Mouse (Mus musculus) liver, embryonic 12.5 days (tissue): ENCODE results near the gene Cfap58. TPM values are rescaled to one million over a fixed set of nuclear protein-coding genes. Genes with fewer than 3 reads are reported as not detected.
A peak's percentile ranks its signal among the peaks of the same experiment; 100 is the strongest.

ENCODE experiments used
- ATAC-seq: fragments of 200-750 bp; cut with Nextera tagmentation; 2 replicates; pipeline ENCODE4 v1.8.0; 2017; ENCODE audit warnings: moderate number of reproducible peaks, mild to moderate bottlenecking, moderate library complexity
- H3K27ac ChIP-seq: fragments of 300-500 bp; sonication (generic); 2 replicates; pipeline ENCODE4 v1.5.1; 2016; ENCODE audit warnings: mild to moderate bottlenecking
- H3K27me3 ChIP-seq: fragments of 300-500 bp; sonication (generic); replicated peaks from 2 replicates; pipeline ENCODE4 v1.6.1; 2016; ENCODE audit warnings: mild to moderate bottlenecking, moderate library complexity
- H3K36me3 ChIP-seq: fragments of 300-500 bp; sonication (generic); 2 replicates; pipeline ENCODE4 v1.6.1; 2016; ENCODE audit warnings: mild to moderate bottlenecking, moderate library complexity
- H3K4me1 ChIP-seq: fragments of 300-500 bp; sonication (generic); 2 replicates; pipeline ENCODE4 v1.6.1; 2016
- H3K4me2 ChIP-seq: fragments of 300-500 bp; sonication (generic); 2 replicates; pipeline ENCODE4 v1.6.1; 2016; ENCODE audit warnings: mild to moderate bottlenecking, moderate library complexity
- H3K4me3 ChIP-seq: fragments of 300-500 bp; sonication (generic); 2 replicates; pipeline ENCODE4 v1.5.1; 2016; ENCODE audit warnings: mild to moderate bottlenecking, moderate library complexity
- H3K9ac ChIP-seq: fragments of 300-500 bp; sonication (generic); 2 replicates; pipeline ENCODE4 v1.6.1; 2016; ENCODE audit warnings: mild to moderate bottlenecking, moderate library complexity
- H3K9me3 ChIP-seq: fragments of 300-500 bp; sonication (generic); replicated peaks from 2 replicates; pipeline ENCODE4 v1.6.1; 2016; ENCODE audit warnings: mild to moderate bottlenecking, moderate library complexity
- WGBS: fragments of 180-500 bp; shearing (Covaris S2); methylation state at CpG from one replicate; pipeline ENCODE4 v1.1.7; 2016; ENCODE audit not compliant: insufficient replicate concordance; 5-methylcytosine and 5-hydroxymethylcytosine counted together
- polyA plus RNA-seq: library from polyadenylated mRNA; unstranded; fragments of >200 nt; fragmentation: Nextera tagmentation; extraction: Ambion mirVana; gene quantifications from 2 replicates; pipeline ENCODE4 v1.2.1, GENCODE M21; 2016

The Cfap58 gene
- polyA plus RNA-seq, 1 experiment from 2014 or later, result not detected

DNA sequence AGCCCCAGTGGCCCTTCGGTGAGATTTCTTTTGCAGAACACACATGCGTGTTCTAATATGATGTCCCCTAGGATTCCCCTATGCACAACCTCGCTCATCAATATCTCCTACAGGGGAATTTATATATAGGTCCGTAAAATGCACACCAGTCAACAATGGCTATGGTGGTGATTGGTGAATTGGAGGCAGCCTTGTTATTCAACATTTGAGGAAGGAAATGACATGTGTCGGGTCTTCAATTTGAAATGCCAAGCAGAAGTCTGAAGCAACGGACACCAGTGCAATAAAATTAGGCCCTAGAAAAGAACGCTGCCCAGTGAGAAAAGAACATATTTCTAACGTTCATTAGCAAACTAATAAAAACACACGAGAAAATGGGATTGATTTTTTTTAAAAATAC is 537 bp upstream of the Cfap58 start:
- no peak overlapping the region for H3K9ac ChIP-seq
- ATAC-seq, result no peak
- H3K4me1 ChIP-seq, result no peaks in the 10 kb centered on the region; the same call in 1 of the 2 replicates
- no peak overlapping the region for H3K27ac ChIP-seq
- WGBS, result 42% methylated on average over 9 of the region's 9 CpGs
- peak overlapping the region; percentile 65 for H3K4me2 ChIP-seq
- H3K36me3 ChIP-seq, result no peaks in the 10 kb centered on the region
- no peaks in the 10 kb centered on the region for H3K9me3 ChIP-seq
- peak overlapping the region; percentile 33; the same call in 1 of the 2 replicates for H3K4me3 ChIP-seq
- peaks cover 53% of the 10 kb centered on the region for H3K27me3 ChIP-seq

DNA sequence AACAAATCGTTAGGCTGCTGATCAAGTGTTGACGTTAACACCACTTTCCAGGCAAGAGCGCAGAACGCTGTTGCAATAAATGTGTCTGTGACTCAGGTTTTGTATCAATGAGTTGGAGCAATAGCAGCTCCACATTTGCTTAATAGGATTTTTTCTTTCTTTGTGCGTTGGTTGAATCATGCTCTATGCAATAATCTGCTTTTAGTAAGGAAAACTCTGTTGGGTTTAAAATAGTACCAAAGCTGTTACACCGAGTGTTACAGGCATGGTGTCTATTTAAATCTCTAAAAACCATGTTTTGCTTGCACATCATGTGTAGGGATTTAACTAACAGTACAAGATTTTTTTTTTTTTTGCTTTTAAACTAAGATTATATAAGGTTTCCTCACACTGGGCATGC is 1.9 kb downstream of the Cfap58 start:
- ATAC-seq, result no peak
- H3K9me3 ChIP-seq, result no peaks in the 10 kb centered on the region

DNA sequence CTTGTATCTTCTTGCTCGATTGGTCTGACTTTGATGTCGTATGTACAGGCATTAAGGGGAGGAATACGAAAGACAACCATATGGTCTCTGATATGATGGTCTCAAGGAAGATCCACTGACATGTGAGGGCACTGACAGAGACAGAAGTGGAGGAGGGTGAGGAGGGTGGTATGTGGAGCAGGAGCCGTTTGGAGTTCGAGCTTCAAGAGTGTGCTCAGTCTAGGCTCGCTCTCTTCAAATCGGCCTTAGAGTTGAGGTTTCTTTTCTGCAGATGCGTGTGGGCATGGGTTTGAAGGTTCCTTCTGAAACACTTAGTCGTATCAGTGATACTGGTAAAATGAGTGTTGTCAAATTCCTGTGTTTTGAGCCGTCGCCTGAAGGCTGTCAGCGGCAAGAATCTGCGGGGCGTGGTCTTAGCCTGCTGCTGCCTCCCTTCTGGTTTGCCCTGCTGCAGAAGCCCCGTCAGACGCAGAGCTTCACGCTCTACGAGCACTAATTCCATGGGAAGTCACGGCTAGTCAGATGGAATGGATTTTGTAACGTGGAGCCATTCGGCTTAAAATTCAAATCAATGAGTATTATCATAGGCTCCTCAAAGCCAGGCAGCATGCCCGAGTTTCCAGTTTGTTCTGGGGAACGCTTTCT is 9.5 kb downstream of the Cfap58 start:
- Histone ChIP-seq H3K4me1 (no peaks in the 10 kb centered on the region), H3K27me3 (0 out of 2 replicates have a peak, but pooled peaks cover 4% of the 10 kb centered on the region), H3K4me2 (no peak overlapping the region), H3K9me3 (no peaks in the 10 kb centered on the region), H3K9ac (no peak overlapping the region), H3K4me3 (no peak overlapping the region), H3K27ac (no peak overlapping the region), H3K36me3 (no peaks in the 10 kb centered on the region)
- WGBS, result 52% methylated on average over 23 of the region's 23 CpGs
- ATAC-seq, result no peak

More for the DNA sequence above, 1.9 kb downstream of the Cfap58 start:
- Histone ChIP-seq H3K36me3 (no peaks in the 10 kb centered on the region), H3K27me3 (peaks cover 57% of the 10 kb centered on the region), H3K9ac (no peak overlapping the region), H3K27ac (no peak overlapping the region), H3K4me3 (no peak overlapping the region), H3K4me2 (no peak overlapping the region), H3K4me1 (no peaks in the 10 kb centered on the region; the same call in 1 of the 2 replicates)
- WGBS, result 69% methylated on average over 6 of the region's 6 CpGs

DNA sequence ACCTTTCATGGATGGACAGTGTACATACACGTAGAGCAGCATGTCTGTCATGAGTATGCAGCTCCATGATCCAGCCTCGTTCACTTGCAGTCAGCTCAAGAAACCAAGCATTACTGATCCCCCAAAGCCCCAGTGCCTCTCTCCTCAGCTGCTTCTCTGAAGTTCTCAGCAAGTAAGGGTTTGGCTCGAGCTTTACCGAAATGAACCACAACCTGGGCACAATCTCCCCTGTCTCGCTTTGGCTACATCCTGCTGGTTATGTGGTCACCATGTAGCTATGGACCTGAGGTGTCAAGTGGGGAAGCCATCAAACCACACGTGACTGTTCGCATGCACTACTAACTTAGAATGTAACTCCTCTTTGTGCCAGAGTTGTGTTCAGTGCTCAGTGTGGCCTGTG is 13.5 kb downstream of the Cfap58 start:
- WGBS, result 62% methylated on average over 7 of the region's 7 CpGs
- no peak for ATAC-seq

DNA sequence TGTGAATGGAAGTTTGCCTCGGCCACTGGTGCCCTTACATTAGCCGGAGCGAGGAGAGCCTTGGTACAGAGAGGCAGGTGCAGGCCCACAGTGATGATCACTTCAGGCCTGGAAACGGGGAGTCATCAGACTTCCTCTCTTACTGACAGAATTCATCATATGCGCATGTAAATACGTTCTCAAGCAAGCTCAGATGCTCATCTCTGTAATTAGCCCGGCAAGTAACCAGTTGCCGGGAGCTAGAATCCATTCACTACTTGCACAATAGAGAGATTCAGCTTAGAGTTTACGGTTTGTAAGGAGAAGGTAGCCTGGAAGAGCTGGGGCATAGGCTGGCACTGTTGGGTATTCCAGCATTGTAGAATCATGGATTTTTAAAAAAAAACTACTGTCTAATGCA is 15.7 kb downstream of the Cfap58 start:
- no peaks in the 10 kb centered on the region for H3K36me3 ChIP-seq
- no peak for ATAC-seq
- no peak overlapping the region for H3K4me2 ChIP-seq
- H3K9me3 ChIP-seq, result no peaks in the 10 kb centered on the region
- no peak overlapping the region for H3K27ac ChIP-seq
- 72% methylated on average over 9 of the region's 9 CpGs for WGBS
- H3K27me3 ChIP-seq, result no peaks in the 10 kb centered on the region
- H3K4me1 ChIP-seq, result no peaks in the 10 kb centered on the region
- H3K4me3 ChIP-seq, result no peak overlapping the region
- no peak overlapping the region for H3K9ac ChIP-seq

More for the DNA sequence above, 13.5 kb downstream of the Cfap58 start:
- Histone ChIP-seq H3K4me3 (no peak overlapping the region), H3K27me3 (no peaks in the 10 kb centered on the region), H3K9me3 (no peaks in the 10 kb centered on the region), H3K9ac (no peak overlapping the region), H3K4me1 (no peaks in the 10 kb centered on the region), H3K27ac (no peak overlapping the region), H3K36me3 (no peaks in the 10 kb centered on the region), H3K4me2 (no peak overlapping the region)

DNA sequence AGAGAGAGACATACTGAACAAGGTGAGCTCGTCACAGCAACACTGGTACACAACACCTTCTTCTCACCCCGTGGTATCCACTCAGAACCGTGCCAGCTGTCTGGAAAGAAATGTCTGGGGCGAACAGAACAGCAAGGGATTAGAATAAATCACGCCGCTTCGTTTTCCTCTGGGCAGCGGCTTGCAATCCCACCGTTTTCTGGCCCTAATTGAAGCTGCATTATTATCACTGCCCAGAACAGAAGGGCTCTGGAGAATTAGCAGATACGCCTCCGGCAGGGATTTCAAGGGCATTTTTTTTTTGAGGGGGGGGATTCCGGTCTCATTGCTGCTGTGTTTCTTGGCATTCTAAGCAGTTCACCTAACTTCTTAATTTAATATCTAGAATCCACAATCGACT is 20.7 kb downstream of the Cfap58 start:
- ATAC-seq, result no peak
- Histone ChIP-seq H3K4me2 (no peak overlapping the region), H3K9me3 (no peaks in the 10 kb centered on the region), H3K27me3 (no peaks in the 10 kb centered on the region), H3K4me1 (no peaks in the 10 kb centered on the region), H3K36me3 (no peaks in the 10 kb centered on the region), H3K27ac (no peak overlapping the region), H3K4me3 (no peak overlapping the region), H3K9ac (no peak overlapping the region)
- 61% methylated on average over 13 of the region's 13 CpGs for WGBS

DNA sequence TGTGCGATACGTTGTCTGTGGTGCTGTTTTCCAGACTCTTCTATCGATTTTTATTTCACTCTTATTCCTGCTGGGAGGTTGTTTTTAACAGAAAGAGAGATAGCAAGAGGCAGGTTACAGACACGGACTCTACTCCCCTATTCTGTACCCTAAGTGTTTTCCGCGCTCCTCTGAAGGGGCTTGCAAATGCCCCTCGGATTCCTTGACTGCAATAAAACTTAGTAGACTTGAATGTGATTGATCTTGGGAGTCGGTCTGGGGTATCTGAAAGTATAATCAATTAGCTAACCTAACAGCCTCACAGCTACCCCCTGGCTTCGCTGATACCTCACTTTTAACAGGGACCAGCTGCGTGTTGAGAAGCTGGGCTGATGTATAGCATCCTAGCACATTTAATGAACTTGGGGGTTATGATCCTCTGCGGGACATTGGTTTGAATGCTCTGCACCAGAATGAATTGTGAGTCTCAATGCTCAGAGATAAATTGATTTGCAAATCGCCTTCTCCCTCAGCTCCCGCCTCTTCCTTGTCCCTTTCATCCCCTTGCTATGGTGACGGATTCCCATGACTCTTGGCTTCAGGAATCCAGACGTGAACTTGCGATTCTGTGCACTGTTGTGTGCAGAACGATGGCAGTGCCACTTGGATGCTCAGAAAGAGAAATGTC is 31.7 kb downstream of the Cfap58 start:
- ATAC-seq, result no peak
- no peak overlapping the region for H3K9ac ChIP-seq
- no peaks in the 10 kb centered on the region for H3K36me3 ChIP-seq
- no peak overlapping the region for H3K27ac ChIP-seq
- no peak overlapping the region for H3K4me3 ChIP-seq
- no peaks in the 10 kb centered on the region for H3K4me1 ChIP-seq
- no peaks in the 10 kb centered on the region for H3K27me3 ChIP-seq
- WGBS, result 62% methylated on average over 17 of the region's 17 CpGs
- H3K4me2 ChIP-seq, result no peak overlapping the region
- no peaks in the 10 kb centered on the region for H3K9me3 ChIP-seq

DNA sequence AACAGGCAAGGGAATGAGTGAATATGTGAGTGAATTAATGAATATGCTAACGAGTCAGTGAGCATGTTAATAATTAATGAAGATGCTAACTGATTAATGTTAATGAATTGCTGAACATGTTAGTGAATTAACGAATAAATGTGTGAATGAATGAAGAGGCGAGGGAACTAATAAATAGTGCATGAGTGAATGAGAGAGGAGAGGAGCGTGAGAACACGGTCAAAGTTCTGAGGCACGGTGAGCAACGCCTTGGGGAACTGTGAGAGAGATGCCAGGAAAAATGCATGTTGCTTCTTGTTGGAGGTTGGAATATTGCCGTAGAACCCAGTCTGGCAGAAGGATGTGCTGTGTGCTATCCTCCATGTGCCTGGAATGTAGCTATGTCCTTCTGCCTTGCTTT is 33.6 kb downstream of the Cfap58 start:
- Histone ChIP-seq H3K4me3 (no peak overlapping the region), H3K27ac (no peak overlapping the region), H3K4me2 (no peak overlapping the region), H3K4me1 (no peaks in the 10 kb centered on the region), H3K9me3 (no peaks in the 10 kb centered on the region), H3K27me3 (no peaks in the 10 kb centered on the region), H3K36me3 (no peaks in the 10 kb centered on the region), H3K9ac (no peak overlapping the region)
- ATAC-seq, result no peak
- 75% methylated on average over 8 of the region's 8 CpGs for WGBS

DNA sequence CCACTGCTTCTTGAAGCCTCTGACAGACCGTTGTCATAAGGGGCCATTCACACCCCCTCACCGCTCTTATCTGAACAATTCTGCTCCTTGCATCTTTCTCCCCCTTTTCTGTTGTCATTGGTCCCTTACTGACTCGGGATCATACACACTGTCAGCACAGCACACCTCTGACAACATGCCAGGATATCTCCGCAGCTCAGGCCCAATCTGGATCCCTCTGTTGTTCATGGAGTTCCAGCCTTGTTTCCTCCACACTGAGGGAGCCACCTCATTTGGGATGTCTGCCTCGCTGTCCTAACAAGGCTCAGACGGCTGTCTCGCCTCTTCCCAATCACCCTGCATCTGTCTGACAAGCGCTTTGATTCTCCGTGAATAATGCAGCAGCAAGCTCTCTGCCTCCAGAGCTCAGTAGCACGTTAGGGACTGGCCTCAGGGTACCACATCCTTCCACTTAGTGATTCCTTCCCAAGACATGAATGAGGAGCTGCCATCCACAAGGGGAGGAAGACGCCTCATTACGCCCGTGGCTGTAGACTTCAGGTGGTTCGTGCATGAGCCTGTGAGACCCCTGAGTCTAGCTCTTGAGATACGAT is 40.7 kb downstream of the Cfap58 start:
- H3K4me1 ChIP-seq, result no peaks in the 10 kb centered on the region
- no peaks in the 10 kb centered on the region for H3K36me3 ChIP-seq
- no peak overlapping the region for H3K27ac ChIP-seq
- ATAC-seq, result no peak
- H3K27me3 ChIP-seq, result no peaks in the 10 kb centered on the region
- no peak overlapping the region for H3K9ac ChIP-seq
- no peak overlapping the region for H3K4me2 ChIP-seq
- WGBS, result 62% methylated on average over 15 of the region's 15 CpGs
- H3K9me3 ChIP-seq, result no peaks in the 10 kb centered on the region
- H3K4me3 ChIP-seq, result no peak overlapping the region

DNA sequence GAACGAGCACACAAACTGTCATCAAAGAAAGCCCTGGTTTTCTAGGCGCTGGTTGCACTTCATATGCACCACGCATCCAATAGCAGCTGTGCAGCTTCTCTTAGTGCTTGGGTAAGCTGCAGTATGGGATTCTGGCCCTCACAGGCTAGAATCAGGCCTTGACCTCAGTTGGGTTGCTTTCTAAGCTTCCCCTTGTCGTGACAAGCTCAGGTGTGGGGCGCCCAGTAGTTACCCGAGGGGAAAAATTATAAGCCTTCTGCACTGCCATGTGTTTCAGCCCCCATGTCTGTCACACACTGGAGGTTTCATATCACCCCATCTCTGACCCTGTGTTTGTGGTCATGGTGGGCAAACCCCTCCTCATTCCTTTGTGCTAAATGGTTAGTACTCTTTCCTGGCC is 42.0 kb downstream of the Cfap58 start:
- Histone ChIP-seq H3K4me3 (no peak overlapping the region), H3K9ac (no peak overlapping the region), H3K27ac (no peak overlapping the region), H3K4me2 (no peak overlapping the region), H3K36me3 (no peaks in the 10 kb centered on the region), H3K4me1 (no peaks in the 10 kb centered on the region), H3K9me3 (no peaks in the 10 kb centered on the region), H3K27me3 (no peaks in the 10 kb centered on the region)
- WGBS, result 66% methylated on average over 6 of the region's 6 CpGs
- ATAC-seq, result no peak

DNA sequence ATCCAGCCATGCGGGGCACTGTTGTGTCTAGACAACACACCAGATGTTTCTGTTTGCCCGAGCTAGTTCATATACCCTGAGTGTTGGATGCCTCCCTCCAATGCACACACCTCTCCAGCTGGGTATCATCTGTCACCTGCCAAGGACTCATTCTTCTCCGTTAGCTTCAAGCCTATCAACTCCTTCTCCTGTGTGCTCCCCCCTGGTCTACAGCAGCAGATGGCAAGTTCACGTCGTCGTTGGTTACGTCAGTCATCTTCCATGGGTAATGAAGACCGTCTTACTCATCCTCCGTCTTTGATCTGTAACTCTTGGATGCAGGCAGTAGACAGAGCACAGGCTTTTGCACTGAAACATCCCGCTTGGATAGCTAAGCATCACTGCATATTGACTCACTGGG is 42.8 kb downstream of the Cfap58 start:
- ATAC-seq, result no peak
- Histone ChIP-seq H3K4me1 (no peaks in the 10 kb centered on the region), H3K9ac (no peak overlapping the region), H3K27me3 (no peaks in the 10 kb centered on the region), H3K9me3 (no peaks in the 10 kb centered on the region), H3K36me3 (no peaks in the 10 kb centered on the region), H3K4me2 (no peak overlapping the region), H3K27ac (no peak overlapping the region), H3K4me3 (no peak overlapping the region)
- 66% methylated on average over 10 of the region's 10 CpGs for WGBS

DNA sequence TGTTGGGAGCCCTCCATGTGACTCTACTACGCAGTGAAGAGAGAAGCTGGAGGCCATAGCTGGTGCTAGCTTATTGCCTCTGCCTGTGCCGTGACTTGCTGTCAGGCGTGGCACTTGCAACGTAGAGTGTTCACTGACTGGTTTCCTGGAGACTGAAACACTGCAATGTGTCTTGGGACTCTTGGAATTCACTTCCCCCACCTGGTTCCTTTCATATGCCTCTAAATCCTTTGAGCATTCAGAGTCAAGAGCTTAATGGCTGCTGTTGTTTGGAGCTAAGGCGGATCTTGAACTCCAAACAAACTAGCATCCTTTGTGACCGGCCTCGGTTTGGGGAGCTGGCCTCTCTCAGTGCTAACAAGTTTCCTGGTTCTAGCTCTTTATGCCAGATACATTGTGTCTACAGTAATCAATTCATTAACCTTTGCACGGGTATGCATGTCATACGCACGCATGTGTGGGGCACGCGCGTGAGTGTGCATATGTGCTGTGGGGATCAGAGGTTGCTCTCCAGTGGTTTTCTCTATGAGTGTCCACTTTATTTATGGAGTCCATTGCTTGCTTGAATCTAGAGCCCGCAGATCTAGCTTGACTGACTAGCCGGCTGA is 48.2 kb downstream of the Cfap58 start:
- 78% methylated on average over 15 of the region's 15 CpGs for WGBS
- Histone ChIP-seq H3K27me3 (no peaks in the 10 kb centered on the region), H3K4me1 (no peaks in the 10 kb centered on the region), H3K27ac (no peak overlapping the region), H3K36me3 (no peaks in the 10 kb centered on the region), H3K9me3 (no peaks in the 10 kb centered on the region), H3K4me3 (no peak overlapping the region), H3K9ac (no peak overlapping the region), H3K4me2 (no peak overlapping the region)
- ATAC-seq, result no peak
